Mouse (Mus musculus) kidney, postnatal 10 days (tissue): ENCODE measurements around the gene Ankrd42.

ENCODE experiments used
- DNase-seq: peaks from one replicate; pipeline ENCODE4 v3.0.0; 2021; ENCODE audit warnings: mixed read lengths

The Ankrd42 gene

DNA sequence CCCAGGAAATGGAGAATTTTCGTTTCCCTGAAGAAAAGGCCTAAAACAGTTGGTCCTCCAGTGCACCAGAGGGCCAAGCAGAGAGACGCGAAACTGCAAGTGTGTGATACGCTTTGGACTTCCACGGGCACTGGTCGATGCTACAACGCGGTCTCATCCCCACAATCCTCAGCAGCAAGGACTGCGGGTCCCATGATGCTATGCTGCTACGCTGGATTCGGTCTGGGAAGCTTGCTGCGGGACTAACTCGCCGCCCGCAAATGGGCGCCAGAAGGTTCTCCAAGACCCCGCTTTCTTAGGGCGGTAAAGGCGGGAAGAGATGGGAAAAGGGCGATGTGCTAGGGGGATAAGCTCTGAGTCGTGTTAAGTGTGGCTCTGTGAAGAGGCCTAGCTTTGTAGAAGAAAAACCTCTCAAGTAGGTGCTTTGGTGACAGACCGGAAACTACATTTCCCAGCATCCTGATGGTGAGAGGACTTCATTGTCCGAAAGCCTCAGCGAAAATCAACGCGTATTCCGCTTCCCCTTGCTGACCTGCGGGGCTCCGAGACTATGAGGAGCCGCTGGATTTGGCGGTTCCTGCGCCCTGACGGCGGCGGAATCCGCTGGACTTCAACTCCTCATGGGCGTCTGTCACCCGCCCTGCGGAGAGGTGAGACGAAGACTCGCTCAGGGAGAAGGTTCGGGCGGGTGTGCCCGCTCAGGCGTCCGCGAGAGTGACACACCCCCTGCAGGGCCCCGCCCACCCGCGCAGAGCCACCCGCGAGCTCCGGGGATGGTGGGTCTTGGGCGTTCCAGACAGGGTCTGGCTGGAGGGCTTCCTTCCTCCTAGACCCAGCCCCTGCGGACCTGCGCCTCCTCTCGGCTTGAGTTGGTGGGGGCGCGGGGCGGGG is 75.7 kb downstream of the Ankrd42 start, which contains the start of gene Ccdc90b:
Ccdc90b (plus strand) TSS at position 164 of the 891 bp plus-strand sequence.
- peak; percentile 89 for DNase-seq

GRCm38 (mm10) chr7:92558744-92559143 is 78.2 kb downstream of the Ankrd42 start:
- DNase-seq = no peak

DNA sequence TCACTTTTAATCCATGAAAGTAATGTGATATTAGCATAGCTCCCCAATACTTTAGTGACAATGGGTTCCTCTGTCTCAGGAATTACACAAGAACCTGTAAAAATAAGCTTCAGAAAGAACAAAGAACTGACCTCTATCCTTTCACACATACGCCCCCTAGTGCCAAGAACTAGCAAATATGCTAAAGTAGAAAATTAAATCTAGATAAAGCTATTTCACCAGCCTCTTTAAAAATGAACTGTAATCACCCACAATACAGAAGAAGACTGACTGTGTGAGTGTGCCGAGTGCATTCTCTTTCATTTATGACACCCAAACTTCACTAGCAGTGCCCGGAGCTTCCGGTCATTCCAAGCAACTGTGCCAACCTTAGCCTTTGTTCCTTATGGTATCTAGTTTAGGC is 86.0 kb downstream of the Ankrd42 start:
- DNase-seq = peak; percentile 44

DNA sequence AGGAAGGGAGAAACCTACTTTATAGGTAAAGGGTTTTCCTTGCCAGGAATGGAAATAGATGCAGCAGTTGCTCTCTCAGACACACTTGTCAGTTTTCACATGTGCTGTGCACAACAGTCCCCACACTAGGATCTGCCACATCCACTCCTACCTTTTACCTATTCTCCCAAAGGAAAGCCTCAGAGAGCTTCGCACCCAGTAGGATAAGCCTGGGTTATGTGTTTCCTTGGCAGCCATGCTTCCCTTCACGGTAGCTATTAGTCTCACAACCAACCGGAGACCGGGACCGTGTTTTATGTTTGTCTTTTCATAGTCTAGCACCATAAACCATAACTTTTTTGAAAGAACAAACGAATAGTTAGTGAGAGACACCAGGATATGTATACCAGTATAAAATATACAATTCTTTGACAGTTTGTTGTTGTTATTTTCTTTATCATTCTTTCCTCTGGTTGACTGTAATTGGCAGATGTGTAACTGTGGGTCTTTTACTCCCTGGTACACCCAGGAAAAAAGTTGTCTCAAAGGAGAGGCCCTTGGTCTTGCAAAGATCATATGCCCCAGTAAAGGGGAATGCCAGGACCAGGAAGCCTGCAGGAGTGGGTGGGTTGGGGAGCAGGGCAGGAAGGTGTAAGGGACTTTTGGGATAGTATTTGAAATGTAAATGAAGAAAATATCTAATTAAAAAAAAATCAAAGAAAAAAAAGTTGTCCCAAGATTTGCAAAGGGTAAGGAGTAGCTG is 86.5 kb downstream of the Ankrd42 start:
- DNase-seq = no peak

DNA sequence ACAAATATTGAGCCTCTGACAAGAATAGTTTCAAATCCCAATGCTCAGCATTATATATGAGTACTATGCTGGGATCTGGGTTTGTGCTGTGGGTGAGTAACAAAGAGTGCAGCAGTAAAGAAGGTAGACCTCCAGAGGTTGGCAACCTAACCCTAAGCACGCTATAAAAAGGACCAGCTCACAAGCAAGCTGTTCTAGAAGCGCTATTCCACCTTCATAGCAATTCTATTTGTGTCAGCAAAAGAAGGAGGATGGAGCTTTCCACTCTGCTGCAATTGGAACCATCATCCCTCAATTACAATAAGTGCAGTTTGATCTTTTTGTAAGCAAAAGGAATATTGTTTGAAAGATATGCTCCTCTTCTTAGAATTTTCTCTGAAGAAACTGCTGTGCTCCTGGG is 90.2 kb downstream of the Ankrd42 start:
- DNase-seq = no peak

GRCm38 (mm10) chr7:92532351-92533036 is 104.4 kb downstream of the Ankrd42 start:
- DNase-seq = no peak
